Mouse (Mus musculus): Measurements from ENCODE around the gene Shprh.

- no peak for TF ChIP-seq EP300 (IDR thresholded peaks at IDR 0.05)
- TF ChIP-seq CTCF (IDR thresholded peaks at IDR 0.05), result peak; percentile 30; the same call in 1 of the 2 replicates
Observed at GRCm38 (mm10) chr10:11157039-11157438, 7.8 kb downstream of the Shprh start.

All from lung, postnatal 0 days (tissue).